Mouse (Mus musculus) neural tube, embryonic 10.5 days (tissue): ENCODE data around the gene Rgs3.

ENCODE experiments used
- DNase-seq: peaks from one replicate; pipeline ENCODE4 v3.0.0-alpha.2; 2017; ENCODE audit warnings: low spot score; ENCODE audit errors: extremely low spot score

Gene Rgs3

DNA sequence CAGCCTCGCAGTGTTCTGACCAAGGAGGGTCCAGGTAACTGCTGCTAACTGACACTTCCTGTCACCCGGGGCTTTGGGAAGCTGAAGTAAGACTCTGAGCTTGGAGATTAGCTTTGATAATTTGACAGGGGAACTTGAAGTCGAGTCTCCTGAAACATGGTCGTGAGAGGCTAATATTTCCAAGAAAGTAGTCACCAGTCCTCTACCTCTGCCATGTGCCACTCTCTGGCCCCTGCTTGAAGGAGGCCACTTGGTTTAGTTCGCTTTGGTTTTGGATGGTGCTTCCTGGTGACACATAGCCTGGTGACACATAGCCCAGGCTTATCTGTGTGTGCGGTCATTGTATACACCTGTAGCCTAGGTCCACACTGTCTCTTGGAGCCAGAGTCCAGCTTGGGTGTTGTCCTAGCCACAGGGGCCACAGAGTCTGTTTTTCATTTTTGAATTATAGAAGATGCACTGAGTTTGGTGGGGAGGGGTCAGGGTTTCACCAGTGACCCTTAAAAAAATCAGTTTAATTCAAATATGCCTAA, at the start of gene Rgs3:
Gene Rgs3 (plus strand): TSS at position 51 of the 533 bp plus-strand sequence.
- DNase-seq = no peak

DNA sequence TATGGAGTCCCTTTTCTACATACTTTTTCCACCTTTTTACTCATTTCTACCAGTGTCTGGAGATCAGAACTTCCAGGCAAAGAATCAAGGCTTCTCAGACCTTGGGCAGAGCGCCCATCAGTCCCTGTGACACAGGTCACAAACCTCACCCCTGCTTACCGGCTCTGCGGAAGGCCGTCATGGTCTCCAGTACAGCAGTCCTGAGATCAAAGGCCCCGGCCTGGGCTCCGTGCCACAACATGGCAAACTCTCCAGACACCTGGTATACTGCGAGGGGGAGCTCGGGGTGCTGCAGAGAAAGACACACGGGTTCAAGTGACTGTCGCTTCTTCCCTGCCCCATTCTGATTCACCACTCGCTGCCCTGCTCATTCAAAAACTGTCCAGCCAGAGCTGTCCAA, 49.7 kb upstream of the Rgs3 start:
- DNase-seq = no peak

DNA sequence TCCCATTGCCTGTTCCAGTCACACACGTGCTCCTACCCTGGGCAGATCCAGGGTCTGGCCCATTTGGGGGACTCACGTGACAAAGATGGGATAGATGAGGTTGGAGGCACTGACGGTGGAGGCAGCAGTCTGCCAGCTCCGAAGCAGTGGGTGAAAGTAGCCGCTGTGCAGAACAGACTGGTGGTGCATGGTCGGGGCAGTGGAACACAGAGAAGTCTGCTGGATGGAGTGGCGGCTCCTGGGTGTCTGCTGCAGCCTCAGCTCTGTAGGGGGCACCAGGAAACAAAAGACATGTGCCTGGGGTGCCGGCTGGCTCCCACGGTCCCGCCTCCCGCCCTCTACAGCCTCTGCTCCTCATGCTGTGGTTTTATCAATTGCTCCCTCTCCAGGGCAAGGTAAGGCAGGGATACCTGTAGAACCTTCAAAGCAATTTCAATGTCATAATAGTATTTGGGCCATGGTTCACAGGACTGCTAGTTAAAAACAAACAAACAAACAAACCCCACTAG, 45.6 kb upstream of the Rgs3 start:
- DNase-seq = no peak

GRCm38 (mm10) chr4:62514995-62515394, 44.7 kb upstream of the Rgs3 start:
- DNase-seq = no peak

- DNase-seq = no peak
These were observed 44.2 kb upstream of the Rgs3 start for GRCm38 (mm10) chr4:62515490-62515889.

GRCm38 (mm10) chr4:62516079-62516478, 43.6 kb upstream of the Rgs3 start:
- DNase-seq = no peak

DNA sequence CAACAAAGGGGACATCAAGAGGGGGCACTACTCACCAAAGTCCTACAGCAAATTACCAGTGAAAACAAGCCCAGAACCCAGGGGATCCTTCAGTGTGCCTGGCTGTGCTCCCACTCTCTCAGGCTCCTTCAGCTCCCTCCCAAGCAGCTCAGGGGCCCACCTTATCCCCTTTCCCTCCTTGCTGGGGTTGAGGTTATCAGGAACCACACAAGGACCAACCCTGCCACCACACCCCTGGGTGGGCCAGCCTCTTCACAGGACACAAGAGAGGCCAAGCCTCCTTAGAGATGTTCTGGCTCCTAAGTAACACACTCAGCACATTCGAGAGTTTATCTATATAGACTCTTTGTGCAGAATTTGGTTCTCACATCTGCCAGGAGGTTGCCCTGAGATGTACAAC, 43.1 kb upstream of the Rgs3 start:
- no peak for DNase-seq

DNA sequence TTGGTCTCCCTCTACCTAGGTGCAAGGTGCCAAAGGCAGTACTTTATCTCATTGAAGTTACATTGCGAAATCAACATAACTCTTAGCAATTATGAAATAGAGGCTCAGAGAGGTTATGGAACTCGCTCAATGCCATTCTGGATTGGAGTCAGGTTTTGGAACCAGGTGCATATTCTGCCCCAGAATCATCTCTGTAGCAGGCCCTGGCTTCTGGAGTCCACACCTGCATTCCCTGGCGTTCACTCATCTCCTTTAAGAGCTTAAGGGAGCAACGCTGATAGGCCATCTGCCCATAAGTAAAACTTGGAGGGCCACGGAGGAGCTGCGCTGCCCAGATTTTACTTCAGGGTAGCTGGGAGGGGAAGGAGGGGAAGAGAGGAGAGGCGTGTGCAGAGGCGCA, 42.6 kb upstream of the Rgs3 start:
- DNase-seq = no peak

DNA sequence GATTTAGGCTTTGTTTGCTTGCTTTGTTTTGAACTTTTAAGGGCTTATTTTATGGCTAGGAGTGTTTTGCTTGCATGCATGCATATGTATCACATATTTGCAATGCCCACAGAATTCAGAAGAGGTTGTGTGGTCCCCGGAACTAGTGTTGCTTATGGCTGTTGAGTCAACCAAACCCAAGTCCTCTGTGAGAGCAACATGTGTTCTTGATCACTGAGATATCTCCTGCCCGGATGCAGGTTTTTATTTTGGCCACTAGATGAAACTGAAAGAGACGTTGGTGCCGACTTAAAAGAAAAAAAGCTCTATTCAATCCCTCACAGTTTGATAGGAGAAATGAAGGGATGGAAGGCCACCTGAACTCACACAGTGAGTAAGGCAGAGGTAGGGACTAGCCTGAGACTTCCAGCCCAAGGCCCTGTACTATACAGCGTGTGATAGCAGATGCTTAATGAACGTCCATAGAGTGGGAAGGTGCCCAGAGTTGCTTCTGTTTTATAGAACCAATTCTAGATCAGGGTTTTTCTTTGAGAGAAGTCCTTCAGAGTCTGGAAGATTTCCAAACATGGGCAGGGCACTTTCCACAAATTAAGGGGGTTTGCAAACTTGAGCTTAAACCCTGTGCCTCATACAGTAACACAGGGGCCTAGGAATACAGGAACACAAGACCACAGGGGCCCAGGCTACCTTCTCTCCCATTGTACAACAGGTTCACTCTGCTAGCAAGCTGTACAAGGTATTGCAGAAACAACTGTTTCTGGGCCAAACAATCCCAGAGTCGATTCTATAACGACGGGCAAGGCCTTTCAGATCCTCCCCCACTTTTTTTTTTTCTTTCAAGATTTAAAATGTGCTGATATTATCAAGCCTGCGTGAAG, 41.9 kb upstream of the Rgs3 start:
- DNase-seq = no peak

GRCm38 (mm10) chr4:62518416-62519121, 41.1 kb upstream of the Rgs3 start:
- no peak for DNase-seq

DNA sequence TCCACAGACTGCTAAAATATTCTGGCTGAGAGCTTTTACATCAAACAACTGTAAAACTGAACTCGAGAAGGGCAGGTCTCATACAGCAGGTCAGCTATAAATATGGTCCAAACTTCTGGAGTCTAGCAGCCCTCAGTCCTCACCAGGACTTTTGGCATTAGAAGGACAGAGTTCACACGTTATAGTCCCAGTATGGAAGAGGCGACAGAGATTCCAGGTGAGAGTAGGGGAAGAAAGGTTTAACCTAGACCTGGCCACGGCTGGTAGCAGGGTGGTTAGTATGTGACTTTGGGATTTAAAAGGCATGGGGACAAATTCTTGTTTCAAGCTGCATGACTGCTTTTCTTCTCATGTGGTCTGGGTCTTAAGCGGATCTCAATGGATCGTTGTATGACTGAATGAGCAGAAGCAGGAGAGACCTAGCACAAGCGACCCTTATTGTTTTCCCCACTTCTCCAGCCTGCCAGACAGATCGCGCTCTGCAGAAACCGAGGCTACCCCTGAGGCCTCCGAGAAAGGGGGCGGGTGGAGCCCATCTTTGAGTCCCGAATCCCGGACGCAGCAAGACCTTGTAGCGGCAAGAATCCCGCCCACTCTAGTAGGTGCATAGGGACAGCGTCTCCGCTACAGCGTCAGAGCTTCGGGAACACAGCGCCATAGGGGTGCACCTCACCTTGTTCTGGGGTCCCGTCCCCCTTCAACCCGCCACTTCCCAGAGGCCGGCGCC, 40.4 kb upstream of the Rgs3 start:
- no peak for DNase-seq

- peak; percentile 90 for DNase-seq
These were observed 39.8 kb upstream of the Rgs3 start, which contains the start of gene Alad for GRCm38 (mm10) chr4:62519849-62520233. Alad (minus strand) TSS chr4:62519918.

GRCm38 (mm10) chr4:62520892-62521400, 38.7 kb upstream of the Rgs3 start:
- DNase-seq = no peak

- DNase-seq = peak; percentile 98
These were observed 34.8 kb upstream of the Rgs3 start, which contains the start of the genes Pole3 and 4933430I17Rik for GRCm38 (mm10) chr4:62524651-62525488. Pole3 (minus strand) TSS chr4:62525068. 4933430I17Rik (plus strand) TSS chr4:62525369.

DNA sequence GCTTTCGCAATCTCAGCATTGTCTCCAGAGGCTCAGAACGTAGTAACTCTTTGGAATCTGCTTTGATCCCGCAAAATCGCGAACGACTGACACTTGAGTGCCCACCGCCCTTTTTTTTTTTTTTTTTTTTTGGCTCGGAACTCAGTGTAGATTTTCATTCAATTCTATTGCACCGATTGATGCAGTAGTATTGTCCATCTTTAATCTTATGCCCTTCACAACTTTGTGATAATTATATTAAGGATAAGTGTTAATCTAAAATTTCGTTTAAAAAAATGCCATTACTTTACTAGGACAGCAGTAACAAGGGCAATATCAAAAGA, 34.2 kb upstream of the Rgs3 start:
- no peak for DNase-seq

DNA sequence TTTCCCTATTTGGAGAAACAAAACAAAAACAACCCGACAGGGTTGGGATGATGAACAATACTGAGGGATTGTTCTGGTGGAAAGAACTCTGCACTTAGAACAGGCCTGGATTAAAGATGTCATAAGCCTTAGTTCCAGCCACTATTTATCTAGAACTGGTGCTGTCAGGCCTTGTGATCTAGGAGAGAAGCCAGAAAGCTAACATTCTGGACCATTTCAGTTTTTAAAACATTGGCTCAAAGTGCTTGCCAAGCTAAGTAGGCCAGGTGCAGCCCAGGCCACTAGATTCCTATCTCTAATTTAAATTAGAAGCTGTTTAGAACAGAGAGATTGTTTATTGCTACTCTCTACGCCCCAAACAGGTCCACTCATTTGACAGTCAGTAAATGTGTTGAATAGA, 33.4 kb upstream of the Rgs3 start:
- no peak for DNase-seq

GRCm38 (mm10) chr4:62527655-62528054, 32.0 kb upstream of the Rgs3 start:
- DNase-seq = no peak

DNA sequence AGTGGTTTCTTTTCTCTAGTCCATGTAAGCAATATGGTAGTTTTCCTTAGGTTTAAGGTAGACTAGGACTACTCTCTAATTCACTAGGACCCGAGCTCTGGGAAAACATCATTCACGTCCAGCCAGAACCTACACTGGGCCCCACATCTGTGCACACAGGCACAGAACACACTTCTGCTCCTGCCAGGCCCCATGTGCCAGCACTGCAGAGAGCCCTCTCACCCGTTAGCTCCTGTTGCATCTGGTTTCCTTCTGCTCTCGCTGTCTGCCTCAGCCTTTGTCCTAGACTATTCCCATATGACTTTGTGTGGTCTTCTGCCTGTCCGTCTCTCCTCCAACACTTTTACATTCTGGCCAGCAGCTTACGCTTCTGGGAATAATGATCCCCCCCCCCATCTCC, 25.9 kb upstream of the Rgs3 start:
- no peak for DNase-seq

- DNase-seq = no peak
These were observed 17.8 kb upstream of the Rgs3 start for GRCm38 (mm10) chr4:62541802-62542201.

DNA sequence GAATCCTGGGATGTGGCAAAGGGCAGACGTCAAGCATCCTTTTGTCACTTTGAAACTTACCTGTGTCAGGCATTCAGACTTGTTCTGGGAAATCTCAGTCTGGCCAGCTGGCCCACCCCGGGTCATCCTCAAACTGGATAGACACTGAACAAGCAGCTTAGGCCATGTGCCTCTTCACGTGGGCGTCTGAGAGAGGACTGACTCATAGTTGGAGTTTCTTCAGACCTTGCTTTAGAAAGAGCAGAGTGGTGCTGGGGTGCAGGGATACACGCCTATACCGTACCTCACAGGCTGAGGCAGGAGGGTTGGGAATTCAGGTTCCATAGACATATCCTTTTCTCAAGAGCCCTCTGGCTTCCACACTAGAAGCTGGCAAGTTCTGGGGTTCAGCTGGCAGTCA, 15.9 kb upstream of the Rgs3 start:
- no peak for DNase-seq
